Mouse (Mus musculus) stomach, postnatal 0 days (tissue): Measurements from ENCODE around the gene Rgl2.
"Not testable (repeated sequence)": the region's sequence is repeated elsewhere in the genome, so short reads cannot be mapped to it uniquely, and the experiment has no call there.

Experiments
- CTCF ChIP-seq: IDR thresholded peaks from 2 replicates; pipeline ENCODE4 v1.5.1; 2016; ENCODE audit warnings: antibody characterized with exemption, low read depth, mild to moderate bottlenecking, moderate library complexity
- EP300 ChIP-seq: optimal IDR thresholded peaks from 2 replicates; pipeline ENCODE3; 2016; ENCODE audit warnings: antibody characterized with exemption

GRCm38 (mm10) chr17:33887802-33888201 is 41.5 kb upstream of the Rgl2 start:
- not testable (repeated sequence) for TF ChIP-seq EP300, CTCF
